Mouse (Mus musculus) megakaryocyte-erythroid progenitor cell, adult 5-6 weeks (primary cell): ENCODE data around the gene Msh6. TPM values are rescaled to one million over a fixed set of nuclear protein-coding genes. Genes with fewer than 3 reads are reported as not detected.
"Not testable (repeated sequence)": the region's sequence is repeated elsewhere in the genome, so short reads cannot be mapped to it uniquely, and the experiment has no call there.

Experiments
- ATAC-seq: replicated peaks from 2 replicates; pipeline ENCODE4 v1.8.0; 2016; ENCODE audit warnings: mild to moderate bottlenecking, inconsistent platforms; ENCODE audit not compliant: severe bottlenecking, poor library complexity, low FRiP score, low TSS enrichment
- total RNA-seq, 2 experiments: library from RNA; stranded (forward) in 1 of 2; stranded (reverse) in 1 of 2; fragments of 200-1000, 215-1000 nt in 1 of 2; fragments of >200 nt in 1 of 2; fragmentation: Nextera tagmentation in 1 of 2; gene quantifications; 2 replicates each; pipeline ENCODE4 v1.2.3; 2014 to 2017

Gene Msh6
- total RNA-seq (2014; fragmentation: Nextera tagmentation) (75.4 and 77.6 TPM in 2 replicates), total RNA-seq (2017) (138 and 149 TPM in 2 replicates)

GRCm38 (mm10) chr17:87974629-87975228 is at the start of gene Msh6:
Msh6 (plus strand) TSS chr17:87975062.
- ATAC-seq: peak; percentile 86

GRCm38 (mm10) chr17:87934326-87934725 is 40.5 kb upstream of the Msh6 start:
- no peak for ATAC-seq

- no peak for ATAC-seq
Observed at GRCm38 (mm10) chr17:87934736-87935135, 40.1 kb upstream of the Msh6 start.

- no peak for ATAC-seq
Observed at GRCm38 (mm10) chr17:87936156-87936555, 38.7 kb upstream of the Msh6 start.

- ATAC-seq: peak; percentile 99
Observed at GRCm38 (mm10) chr17:87948965-87949584, 25.8 kb upstream of the Msh6 start.

GRCm38 (mm10) chr17:87954618-87955124 is 20.2 kb upstream of the Msh6 start:
- not testable (repeated sequence) for ATAC-seq

GRCm38 (mm10) chr17:87957096-87957840 is 17.6 kb upstream of the Msh6 start:
- no peak for ATAC-seq

GRCm38 (mm10) chr17:87958283-87958682 is 16.6 kb upstream of the Msh6 start:
- ATAC-seq: peak; percentile 52

- ATAC-seq: not testable (repeated sequence)
Observed at GRCm38 (mm10) chr17:87959406-87959805, 15.5 kb upstream of the Msh6 start.

- not testable (repeated sequence) for ATAC-seq
Observed at GRCm38 (mm10) chr17:87959931-87960330, 14.9 kb upstream of the Msh6 start.

GRCm38 (mm10) chr17:87963081-87964075 is 11.5 kb upstream of the Msh6 start:
- no peak for ATAC-seq

GRCm38 (mm10) chr17:87968483-87968926 is 6.4 kb upstream of the Msh6 start:
- peak; percentile 100 for ATAC-seq

GRCm38 (mm10) chr17:87971696-87972591 is 2.9 kb upstream of the Msh6 start:
- not testable (repeated sequence) for ATAC-seq

- ATAC-seq: no peak
Observed at GRCm38 (mm10) chr17:87972856-87973255, 2.0 kb upstream of the Msh6 start.

GRCm38 (mm10) chr17:87973261-87974167 is 1.3 kb upstream of the Msh6 start:
- no peak for ATAC-seq

GRCm38 (mm10) chr17:87975229-87975853 is 479 bp downstream of the Msh6 start:
- peak; percentile 62 for ATAC-seq
